Mouse (Mus musculus): ENCODE measurements around the gene Cdca4.
"Not testable (repeated sequence)": the region's sequence is repeated elsewhere in the genome, so short reads cannot be mapped to it uniquely, and the experiment has no call there.

Gene Cdca4

GRCm38 (mm10) chr12:112823221-112823620 lies 6.0 kb downstream of the Cdca4 start:
- no peak for DNase-seq (ENCODE audit: low read depth, low spot score)

GRCm38 (mm10) chr12:112822676-112823075 lies 6.5 kb downstream of the Cdca4 start:
- no peak for DNase-seq (ENCODE audit: low read depth, low spot score)

- DNase-seq (ENCODE audit: low read depth, low spot score), result no peak
Measured at GRCm38 (mm10) chr12:112821974-112822373, 7.2 kb downstream of the Cdca4 start.

- no peak for DNase-seq (ENCODE audit: low read depth, low spot score)
Measured at GRCm38 (mm10) chr12:112821216-112821615, 8.0 kb downstream of the Cdca4 start.

GRCm38 (mm10) chr12:112820401-112820999 lies 8.7 kb downstream of the Cdca4 start:
- peak; percentile 59 for DNase-seq (ENCODE audit: low read depth, low spot score)

GRCm38 (mm10) chr12:112819057-112819662 lies 10.1 kb downstream of the Cdca4 start:
- DNase-seq (ENCODE audit: low read depth, low spot score), result no peak

- not testable (repeated sequence) for DNase-seq (ENCODE audit: low read depth, low spot score)
Measured at GRCm38 (mm10) chr12:112816866-112817265, 12.4 kb downstream of the Cdca4 start.

- DNase-seq (ENCODE audit: low read depth, low spot score), result no peak
Measured at GRCm38 (mm10) chr12:112816294-112816693, 12.9 kb downstream of the Cdca4 start.

GRCm38 (mm10) chr12:112814682-112815470 lies 14.3 kb downstream of the Cdca4 start:
- DNase-seq (ENCODE audit: low read depth, low spot score), result no peak

- DNase-seq (ENCODE audit: low read depth, low spot score), result no peak
Measured at GRCm38 (mm10) chr12:112813370-112813769, 15.9 kb downstream of the Cdca4 start.

- no peak for DNase-seq (ENCODE audit: low read depth, low spot score)
Measured at GRCm38 (mm10) chr12:112810092-112810885, 18.9 kb downstream of the Cdca4 start.

GRCm38 (mm10) chr12:112809641-112810040 lies 19.6 kb downstream of the Cdca4 start:
- DNase-seq (ENCODE audit: low read depth, low spot score), result no peak

GRCm38 (mm10) chr12:112808587-112809364 lies 20.4 kb downstream of the Cdca4 start, which contains the start of gene Clba1:
Gene Clba1 (plus strand): TSS chr12:112808937.
- peak; percentile 90 for DNase-seq (ENCODE audit: low read depth, low spot score)

- DNase-seq (ENCODE audit: low read depth, low spot score), result no peak
Measured at GRCm38 (mm10) chr12:112808212-112808586, 21.0 kb downstream of the Cdca4 start.

GRCm38 (mm10) chr12:112807796-112808195 lies 21.4 kb downstream of the Cdca4 start:
- no peak for DNase-seq (ENCODE audit: low read depth, low spot score)

- DNase-seq (ENCODE audit: low read depth, low spot score), result no peak
Measured at GRCm38 (mm10) chr12:112806044-112806443, 23.2 kb downstream of the Cdca4 start.

- DNase-seq (ENCODE audit: low read depth, low spot score), result no peak
Measured at GRCm38 (mm10) chr12:112804046-112804445, 25.2 kb downstream of the Cdca4 start.

GRCm38 (mm10) chr12:112802917-112803316 lies 26.3 kb downstream of the Cdca4 start:
- DNase-seq (ENCODE audit: low read depth, low spot score), result no peak

GRCm38 (mm10) chr12:112801864-112802846 lies 27.1 kb downstream of the Cdca4 start, which contains the start of gene Ahnak2:
Gene Ahnak2 (minus strand): TSS chr12:112802657.
- DNase-seq (ENCODE audit: low read depth, low spot score), result peak; percentile 41

- DNase-seq (ENCODE audit: low read depth, low spot score), result peak; percentile 77
Measured at GRCm38 (mm10) chr12:112800476-112800875, 28.7 kb downstream of the Cdca4 start.

All from ES-CJ7 (cell line).